Mouse (Mus musculus) G1E (cell line): Measurements from ENCODE around the gene Synj1.

Source experiments
- CTCF ChIP-seq: IDR thresholded peaks from 2 replicates; pipeline ENCODE4 v1.5.1; 2012; ENCODE audit warnings: low read depth, low read length, inconsistent platforms, mixed read lengths
- GATA1 ChIP-seq: IDR thresholded peaks from 2 replicates; pipeline ENCODE4 v1.6.1; 2012; ENCODE audit warnings: borderline replicate concordance, low read length, inconsistent platforms, mixed read lengths

GRCm38 (mm10) chr16:90911766-90912165, 99.3 kb downstream of the Synj1 start:
- TF ChIP-seq GATA1, result no peak
- TF ChIP-seq CTCF, result no peak
